Mouse (Mus musculus) embryonic stem cell, embryonic (primary cell): Measurements from ENCODE around the gene Csn1s2b.

Experiments used
- CTCF ChIA-PET, 4 experiments: fragments of 300-600 bp in 2 of 4; fragments of 350-600 bp in 2 of 4; sonication (Branson Sonifier 250); formaldehyde crosslinking; loops; one replicate each; lab custom pipeline; 2022; ENCODE audit warnings: inconsistent platforms in 2 of 4; lab: Charles Lee
- POLR2A ChIA-PET, 4 experiments: fragments of 300-600 bp in 2 of 4; fragments of 350-600 bp in 2 of 4; sonication (Branson Sonifier 250); formaldehyde crosslinking; loops; one replicate each; lab custom pipeline; 2022; ENCODE audit warnings: antibody characterized with exemption in 4 of 4, inconsistent platforms in 1 of 4; lab: Charles Lee

The Csn1s2b gene

DNA sequence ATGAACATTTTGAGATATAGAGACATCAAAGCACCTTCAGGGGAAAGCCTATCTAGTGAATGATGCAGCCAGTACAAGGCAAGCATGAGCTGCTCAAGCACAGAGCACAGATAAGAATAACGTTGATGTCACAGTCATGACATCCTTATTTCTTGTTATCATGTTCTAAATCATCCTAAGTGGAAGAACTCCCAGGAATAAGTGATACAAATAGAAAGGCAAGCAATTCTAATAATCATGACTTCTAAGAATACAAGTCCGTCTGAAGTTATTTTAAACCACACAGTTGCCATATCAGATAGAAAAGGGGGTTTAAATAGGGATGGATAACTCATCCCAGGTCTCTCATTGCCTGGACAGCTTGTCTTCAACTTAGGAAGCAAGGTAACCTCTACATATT is at the start of gene Csn1s2b:
TSS of gene Csn1s2b (plus strand) at position 301 of the 400 bp plus-strand sequence.
- POLR2A ChIA-PET = no interaction called here

DNA sequence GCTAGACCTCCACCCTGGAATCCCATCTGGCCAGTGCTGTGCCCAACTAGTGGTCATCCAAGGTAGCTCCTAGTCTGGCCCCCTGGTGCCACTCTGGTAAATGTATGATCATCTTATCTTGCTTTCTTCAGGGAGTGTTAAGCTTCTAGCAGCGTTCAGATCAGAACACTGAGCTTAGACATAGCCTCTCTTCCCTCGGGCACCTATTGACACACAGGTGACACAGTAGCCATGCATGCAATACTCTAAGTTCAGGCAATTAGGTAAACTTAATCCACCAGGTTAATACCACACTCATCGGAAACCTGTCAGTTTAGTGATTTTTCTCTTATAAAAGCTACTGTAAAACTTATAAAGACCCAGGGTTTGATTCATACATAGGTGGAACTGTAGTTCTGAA is 43.3 kb upstream of the Csn1s2b start:
- CTCF ChIA-PET = no interaction called here
- POLR2A ChIA-PET = interaction anchor here in 1 of 4 experiments (0.7 kb wide), 1 partner anchor 847 kb away, joined by 3 read pairs; no protein-coding TSS in a partner anchor

More for the DNA sequence above, at the start of gene Csn1s2b:
- CTCF ChIA-PET = no interaction called here

DNA sequence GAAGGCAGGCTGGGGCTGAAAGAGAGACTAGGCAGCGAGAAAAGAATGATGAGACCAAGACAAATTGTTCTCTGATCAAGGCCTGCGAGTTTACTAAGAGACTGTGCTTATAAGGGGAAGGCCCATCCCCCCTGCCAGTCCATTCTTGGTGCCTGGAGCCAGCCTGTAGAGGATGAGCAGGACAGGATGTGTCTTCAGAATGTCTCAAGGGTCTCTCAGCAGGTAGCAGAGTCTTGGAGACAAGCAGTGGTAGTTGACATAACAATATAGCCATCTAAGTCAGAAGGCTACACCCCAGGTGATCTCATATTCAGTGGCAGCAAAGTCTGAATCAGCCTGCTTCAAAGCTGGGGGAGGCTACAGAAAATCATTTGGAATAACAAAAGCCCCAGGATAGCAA is 35.7 kb upstream of the Csn1s2b start:
- ChIA-PET CTCF (interaction anchor here in 1 of 4 experiments (0.7 kb wide), 1 partner anchor 906 kb away, joined by 4 read pairs; no protein-coding TSS in a partner anchor), POLR2A (interaction anchor here in 2 of 4 experiments (0.6 to 0.7 kb wide), 3 partner anchors 13 to 181 kb away, joined by 3 read pairs; no protein-coding TSS in a partner anchor)

GRCm38 (mm10) chr5:87774267-87774666 is 33.6 kb upstream of the Csn1s2b start, which contains the start of gene Csn1s2a:
Gene Csn1s2a (plus strand): TSS chr5:87774567.
- CTCF ChIA-PET = no interaction called here
- POLR2A ChIA-PET = no interaction called here

- CTCF ChIA-PET = interaction anchor here in 1 of 4 experiments (1.4 kb wide), 1 partner anchor 89 kb away, joined by 4 read pairs; no protein-coding TSS in a partner anchor
- POLR2A ChIA-PET = no interaction called here
Observed at GRCm38 (mm10) chr5:87782731-87783130, 25.2 kb upstream of the Csn1s2b start.

DNA sequence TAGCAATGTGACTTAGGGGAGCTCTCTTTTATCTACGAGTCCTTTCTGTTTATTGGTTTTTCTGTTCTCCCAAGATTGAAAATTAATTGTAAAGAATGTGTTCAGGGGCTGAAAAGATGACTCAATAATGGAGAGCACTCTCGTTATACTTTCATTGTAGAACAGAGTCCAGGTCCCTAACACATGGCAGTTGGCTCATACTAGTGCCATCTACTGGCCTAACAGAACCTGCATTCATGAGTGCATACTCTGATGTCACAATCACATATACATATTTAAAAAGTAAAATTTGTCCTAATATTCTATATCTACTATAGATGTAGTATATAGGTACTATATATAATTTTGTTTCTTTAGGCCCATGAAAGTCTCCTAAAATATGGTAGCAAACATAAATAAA is 1.4 kb downstream of the Csn1s2b start:
- POLR2A ChIA-PET = no interaction called here
- CTCF ChIA-PET = no interaction called here

- CTCF ChIA-PET = no interaction called here
- POLR2A ChIA-PET = no interaction called here
Observed at GRCm38 (mm10) chr5:87825386-87825785, 17.5 kb downstream of the Csn1s2b start, which contains the start of gene Prr27. Gene Prr27 (plus strand): TSS chr5:87825686.

DNA sequence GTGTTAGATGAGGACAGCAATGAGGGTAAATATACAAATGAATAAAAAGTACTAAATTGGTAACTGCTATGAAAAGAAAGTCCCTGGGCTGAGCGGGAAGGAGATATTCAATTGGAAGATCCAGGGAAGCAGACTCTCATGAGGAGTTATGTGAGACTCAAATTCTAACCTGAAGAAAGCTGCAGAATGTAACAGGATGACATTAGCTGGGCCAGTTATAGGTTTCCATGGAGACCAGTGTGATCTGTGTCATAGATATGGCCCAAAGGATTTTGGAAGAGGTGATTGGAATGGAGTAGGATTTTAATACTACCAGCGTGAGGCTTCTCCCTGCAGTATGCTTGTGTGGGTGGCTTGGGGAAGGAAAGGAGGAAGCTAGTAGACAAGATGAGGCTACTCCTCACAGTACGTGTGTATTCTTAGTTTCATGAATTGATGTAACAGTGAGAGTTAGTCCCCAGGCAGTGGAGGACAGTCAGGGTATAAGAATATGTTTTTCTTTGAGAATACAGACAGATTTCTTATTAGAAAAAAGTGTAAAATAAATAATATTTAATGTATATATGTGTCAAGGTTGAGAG is 47.3 kb downstream of the Csn1s2b start:
- ChIA-PET POLR2A (no interaction called here), CTCF (no interaction called here)

GRCm38 (mm10) chr5:87870084-87870483 is 62.2 kb downstream of the Csn1s2b start:
- ChIA-PET POLR2A (no interaction called here), CTCF (no interaction called here)

- ChIA-PET CTCF (interaction anchor here (0.5 to 1.4 kb wide), 13 partner anchors 9 to 527 kb away, joined by 3 to 5 read pairs (median 3); no protein-coding TSS in a partner anchor), POLR2A (no interaction called here)
Observed at GRCm38 (mm10) chr5:87871423-87871822, 63.5 kb downstream of the Csn1s2b start.
